Comparison of ENCODE assay signal across 13 mouse cellular contexts in the genomic region with DNA sequence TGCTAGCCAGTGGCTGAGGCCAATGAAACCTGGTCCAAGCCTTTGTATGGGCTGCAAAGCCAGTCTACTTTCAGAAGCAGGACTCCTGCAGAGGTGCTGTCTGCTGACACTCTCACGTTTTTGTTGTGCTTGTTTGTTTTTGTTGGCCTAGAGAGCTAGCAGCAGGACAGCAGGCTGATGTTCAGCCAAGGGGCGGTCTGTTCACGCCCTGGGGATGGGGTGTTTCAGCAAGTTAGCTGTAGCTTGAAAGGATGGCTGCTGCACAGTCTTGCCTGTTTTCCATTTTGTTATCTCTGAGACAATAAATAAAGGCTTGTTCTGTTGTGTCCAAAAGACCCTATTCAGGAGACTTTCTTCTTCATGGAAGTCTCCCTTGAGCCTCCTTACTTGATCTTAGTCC.
A peak's percentile ranks its signal among the peaks of the same experiment; 100 is the strongest.
DNase-seq lines count a peak whose midpoint lies in the region; ATAC-seq and TF ChIP-seq lines count a peak whose summit lies in the region.
"Had no signal": no experiment of that assay in that cellular context is flagged by ENCODE, and none has a peak within 500 bp of the region (broad histone marks: within the 10 kb centered on the region; RNA-seq: fewer than 3 reads in every experiment).

No protein-coding gene starts in this region.

- WGBS in kidney, embryonic 14.5 days: 7% methylated on average over 3 of the region's 3 CpGs
- 7% methylated on average over 3 of the region's 3 CpGs for WGBS in forebrain, embryonic 12.5 days
- WGBS in liver, embryonic 12.5 days (ENCODE audit: insufficient replicate concordance): 21% methylated on average over 3 of the region's 3 CpGs

- H3K4me3 ChIP-seq in kidney, embryonic 14.5 days (ENCODE audit: low read length): no peak overlapping the region
- H3K4me3 ChIP-seq in ES-Bruce4 (ENCODE audit: low read depth, low read length): no peak overlapping the region
- H3K4me3 ChIP-seq in forebrain, embryonic 12.5 days (replicated peaks): no peak overlapping the region
- H3K4me3 ChIP-seq in liver, embryonic 12.5 days: no peak overlapping the region
- H3K4me3 ChIP-seq: heart, embryonic 15.5 days; liver, embryonic 15.5 days had no signal

- H3K9me3 ChIP-seq in kidney, embryonic 14.5 days (ENCODE audit: control insufficient read depth, low read length): no peaks in the 10 kb centered on the region
- no peaks in the 10 kb centered on the region for H3K9me3 ChIP-seq in ES-Bruce4 (replicated peaks; ENCODE audit: control insufficient read depth, insufficient read depth, low read length, poor library complexity, severe bottlenecking)
- H3K9me3 ChIP-seq in forebrain, embryonic 12.5 days: no peaks in the 10 kb centered on the region
- no peaks in the 10 kb centered on the region for H3K9me3 ChIP-seq in liver, embryonic 12.5 days (replicated peaks)
- H3K9me3 ChIP-seq: heart, embryonic 15.5 days; liver, embryonic 15.5 days had no signal

- H3K27ac ChIP-seq in kidney, embryonic 14.5 days (ENCODE audit: low read depth, low read length): no peak overlapping the region
- no peak overlapping the region for H3K27ac ChIP-seq in ES-Bruce4 (ENCODE audit: insufficient read depth, low read length)
- H3K27ac ChIP-seq in forebrain, embryonic 12.5 days: peak overlapping the region; percentile 46; the same call in 1 of the 2 replicates
- no peak overlapping the region for H3K27ac ChIP-seq in liver, embryonic 12.5 days
- H3K27ac ChIP-seq: heart, embryonic 15.5 days; liver, embryonic 15.5 days had no signal

- no peaks in the 10 kb centered on the region for H3K4me1 ChIP-seq in kidney, embryonic 14.5 days (ENCODE audit: control insufficient read depth, insufficient read depth, low read length)
- no peaks in the 10 kb centered on the region for H3K4me1 ChIP-seq in ES-Bruce4 (ENCODE audit: control insufficient read depth, insufficient read depth, low read length)
- peaks cover 10% of the 10 kb centered on the region for H3K4me1 ChIP-seq in forebrain, embryonic 12.5 days
- H3K4me1 ChIP-seq in liver, embryonic 12.5 days: no peaks in the 10 kb centered on the region
- H3K4me1 ChIP-seq: liver, embryonic 15.5 days had no signal

- ATAC-seq in kidney, embryonic 14.5 days (ENCODE audit: low FRiP score, low TSS enrichment): peak; percentile 32; the same call in 1 of the 2 replicates
- no peak for ATAC-seq in forebrain, embryonic 12.5 days (ENCODE audit: low FRiP score)
- no peak for ATAC-seq in liver, embryonic 12.5 days

- no peaks in the 10 kb centered on the region for H3K27me3 ChIP-seq in kidney, embryonic 14.5 days (ENCODE audit: control insufficient read depth, insufficient read depth, low read length)
- peaks cover 1% of the 10 kb centered on the region; the same call in 1 of the 2 replicates for H3K27me3 ChIP-seq in ES-Bruce4 (ENCODE audit: control insufficient read depth, insufficient read depth, low read length, poor library complexity, severe bottlenecking)
- H3K27me3 ChIP-seq in forebrain, embryonic 12.5 days: 0 out of 2 replicates have a peak, but pooled peaks cover 3% of the 10 kb centered on the region
- H3K27me3 ChIP-seq in liver, embryonic 12.5 days (replicated peaks): no peaks in the 10 kb centered on the region
- H3K27me3 ChIP-seq: heart, embryonic 15.5 days; liver, embryonic 15.5 days had no signal

- no peak for TF ChIP-seq CTCF in ES-Bruce4 (IDR thresholded peaks at IDR 0.05; ENCODE audit: low read depth, low read length)

- no peak overlapping the region for H3K9ac ChIP-seq in kidney, embryonic 14.5 days (ENCODE audit: low read depth, low read length)
- H3K9ac ChIP-seq in ES-Bruce4 (ENCODE audit: low read depth, poor library complexity, severe bottlenecking): no peak overlapping the region
- no peak overlapping the region for H3K9ac ChIP-seq in forebrain, embryonic 12.5 days
- no peak overlapping the region for H3K9ac ChIP-seq in liver, embryonic 12.5 days
- H3K9ac ChIP-seq: heart, embryonic 15.5 days; liver, embryonic 15.5 days had no signal

- H3K36me3 ChIP-seq in kidney, embryonic 14.5 days (ENCODE audit: control insufficient read depth, insufficient read depth, low read length): no peaks in the 10 kb centered on the region
- H3K36me3 ChIP-seq in ES-Bruce4 (ENCODE audit: control insufficient read depth, insufficient read depth, low read length, poor library complexity, severe bottlenecking): no peaks in the 10 kb centered on the region
- no peaks in the 10 kb centered on the region for H3K36me3 ChIP-seq in forebrain, embryonic 12.5 days (replicated peaks)
- H3K36me3 ChIP-seq in liver, embryonic 12.5 days: no peaks in the 10 kb centered on the region
- H3K36me3 ChIP-seq: heart, embryonic 15.5 days; liver, embryonic 15.5 days had no signal

- TF ChIP-seq POLR2A in ES-Bruce4 (IDR thresholded peaks at IDR 0.05; ENCODE audit: insufficient read depth, low read length): no peak

- DNase-seq in kidney, adult 9 months: no peak
- peak; percentile 6 for DNase-seq in ZHBTc4 (ENCODE audit: low read depth, low spot score)
- DNase-seq in thymus, postnatal 14 days: no peak
- DNase-seq in adrenal gland, postnatal 36 days: no peak
- DNase-seq: cerebellum, adult 2 months; lung, postnatal 36 days; right cerebral cortex, postnatal 4 days had no signal

- no peak overlapping the region for H3K4me2 ChIP-seq in kidney, embryonic 14.5 days (replicated peaks; ENCODE audit: low read depth, low read length)
- H3K4me2 ChIP-seq in forebrain, embryonic 12.5 days: no peak overlapping the region
- no peak overlapping the region for H3K4me2 ChIP-seq in liver, embryonic 12.5 days
- H3K4me2 ChIP-seq: heart, embryonic 15.5 days; liver, embryonic 15.5 days had no signal

- TF ChIP-seq EP300 in ES-Bruce4 (IDR thresholded peaks at IDR 0.05; ENCODE audit: insufficient read depth, low read depth, low read length): 0 out of 2 replicates have a peak, but pooled peaks have one; percentile 42
